Mouse (Mus musculus) megakaryocyte, embryonic 14.5 days (primary cell): ENCODE measurements around the gene Gm13305. TPM values are rescaled to one million over a fixed set of nuclear protein-coding genes. Genes with fewer than 3 reads are reported as not detected.
"Not testable (repeated sequence)": the region's sequence is repeated elsewhere in the genome, so short reads cannot be mapped to it uniquely, and the experiment has no call there.

Experiments
- H3K27me3 ChIP-seq: replicated peaks from 2 replicates; pipeline ENCODE3; 2012; ENCODE audit warnings: inconsistent platforms
- H3K36me3 ChIP-seq: replicated peaks from 2 replicates; pipeline ENCODE3; 2012; ENCODE audit warnings: low read length, inconsistent platforms, mixed read lengths
- H3K4me1 ChIP-seq: 2 replicates; pipeline ENCODE4 v1.6.1; 2012; ENCODE audit warnings: inconsistent platforms
- H3K4me3 ChIP-seq: replicated peaks from 2 replicates; pipeline ENCODE3; 2012; ENCODE audit warnings: moderate library complexity, mild to moderate bottlenecking, inconsistent platforms
- H3K9me3 ChIP-seq: 2 replicates; pipeline ENCODE4 v1.6.1; 2012; ENCODE audit warnings: inconsistent platforms
- polyA plus RNA-seq: library from polyadenylated mRNA; stranded (reverse); fragments of >175 nt; gene quantifications from 2 replicates; pipeline ENCODE4 v1.2.3, GENCODE M21; 2012; ENCODE audit warnings: low replicate concordance; ENCODE audit not compliant: insufficient read depth

Gene Gm13305
- polyA plus RNA-seq = 0.62 TPM in 1 of 2 replicates, not detected in the other

DNA sequence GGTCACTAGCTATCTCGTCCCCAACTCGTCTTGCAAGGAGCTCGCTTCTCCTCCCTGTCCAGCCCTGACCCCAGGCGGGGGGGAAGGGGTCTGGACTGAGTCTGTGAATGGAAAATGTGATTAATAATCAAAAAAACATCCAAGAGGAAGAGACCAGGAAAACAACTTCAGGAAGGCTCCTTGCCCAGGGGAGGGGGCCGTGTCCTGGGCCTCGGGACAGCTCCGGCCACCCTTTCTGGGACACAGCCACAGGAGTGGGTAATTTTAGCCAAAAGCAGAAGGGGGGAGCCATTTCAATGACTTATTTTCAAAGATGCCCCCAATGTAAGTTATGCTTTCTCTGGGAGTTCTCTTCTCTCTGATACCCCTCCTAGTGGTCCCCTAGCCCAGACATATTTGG is at the start of gene Gm13305:
Gm13305 (minus strand) TSS at position 101 of the 400 bp plus-strand sequence.
- H3K9me3 ChIP-seq, H3K4me1 ChIP-seq, H3K4me3 ChIP-seq, H3K27me3 ChIP-seq, H3K36me3 ChIP-seq: not testable (repeated sequence)

- not testable (repeated sequence) for H3K4me1 ChIP-seq, H3K4me3 ChIP-seq, H3K36me3 ChIP-seq, H3K27me3 ChIP-seq, H3K9me3 ChIP-seq
Measured at GRCm38 (mm10) chr4:42184980-42185372, 16.6 kb upstream of the Gm13305 start.

DNA sequence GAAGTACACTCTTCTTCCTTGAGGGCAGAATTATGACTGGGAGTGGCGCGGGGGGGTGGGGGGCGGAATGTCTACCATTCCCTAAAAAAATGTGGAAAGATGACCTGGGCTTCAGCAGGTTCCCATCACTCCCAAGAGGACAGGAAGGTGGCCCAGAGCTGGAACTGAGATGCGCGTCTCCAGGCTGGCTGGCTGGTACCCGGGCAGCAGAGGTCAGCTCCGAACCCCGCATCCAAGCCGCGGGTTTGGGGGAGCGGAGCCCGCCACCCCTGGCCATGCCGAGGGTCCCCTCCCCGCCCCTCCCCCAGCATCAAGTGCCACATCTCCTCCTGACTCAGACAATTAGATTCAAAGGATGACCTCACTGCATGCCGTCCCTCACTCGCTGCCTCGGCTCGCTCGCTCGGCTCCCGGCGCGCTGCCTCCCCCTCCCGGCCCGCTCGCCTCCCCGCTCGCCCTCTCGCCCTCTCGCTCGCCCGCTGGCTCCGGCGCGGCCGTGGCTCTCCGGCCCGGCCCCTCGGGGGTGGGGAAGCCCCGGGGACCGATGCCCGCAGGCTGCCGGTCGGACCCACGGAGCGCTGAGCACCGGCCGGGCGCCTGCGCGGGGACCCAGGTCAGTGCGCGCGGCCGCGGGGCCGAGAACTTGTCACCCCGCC is 16.0 kb upstream of the Gm13305 start:
- not testable (repeated sequence) for H3K4me1 ChIP-seq, H3K9me3 ChIP-seq, H3K27me3 ChIP-seq, H3K36me3 ChIP-seq, H3K4me3 ChIP-seq

DNA sequence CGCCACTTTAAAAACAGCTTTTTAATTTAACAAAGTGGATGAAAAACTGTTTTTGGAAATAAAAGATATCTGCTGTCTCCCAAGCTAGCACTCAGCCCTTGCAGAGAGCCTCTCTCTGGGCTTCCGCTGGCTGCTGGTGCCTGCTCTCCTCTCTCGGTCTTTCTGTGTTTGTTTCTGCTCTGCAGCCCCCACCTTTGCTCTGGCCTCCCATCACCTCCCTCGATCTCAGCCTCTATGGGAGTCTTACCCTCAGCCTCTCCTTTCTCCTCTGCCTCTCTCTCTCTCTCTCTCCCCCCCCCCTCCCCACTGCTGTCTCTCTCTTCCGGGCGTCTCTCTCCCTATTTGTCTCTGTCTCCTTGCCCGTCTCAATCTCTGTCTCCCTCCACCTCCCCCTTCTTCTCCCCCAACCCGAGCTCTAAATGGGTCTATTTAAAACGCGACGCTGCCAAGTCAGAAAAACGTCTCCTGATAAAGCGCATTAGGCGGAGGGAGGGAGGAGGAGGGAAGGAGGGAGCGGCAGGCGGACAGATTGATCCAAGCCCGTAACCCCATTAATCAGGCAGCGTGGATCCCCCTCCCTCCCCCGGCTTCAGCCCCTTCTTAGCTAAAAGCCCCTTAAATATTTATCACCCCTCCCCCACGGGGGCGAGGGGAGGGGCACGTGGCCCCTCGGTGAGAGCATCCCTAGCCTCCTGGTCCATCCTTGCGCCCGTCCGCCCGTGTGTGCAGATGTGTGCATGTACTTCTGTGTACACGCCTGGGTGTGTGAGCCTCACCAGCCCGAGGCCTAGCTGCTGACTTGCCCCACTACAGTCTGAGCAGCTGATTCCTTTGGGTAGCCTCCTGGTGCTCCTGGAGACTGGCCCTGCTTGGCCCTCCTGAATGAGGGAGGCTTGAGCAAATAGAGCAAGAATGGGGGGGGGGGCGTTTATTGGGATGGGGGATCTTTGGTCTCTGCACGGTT is 15.1 kb upstream of the Gm13305 start:
- H3K4me1 ChIP-seq, H3K9me3 ChIP-seq, H3K27me3 ChIP-seq, H3K36me3 ChIP-seq, H3K4me3 ChIP-seq: not testable (repeated sequence)

- H3K36me3 ChIP-seq, H3K9me3 ChIP-seq, H3K4me3 ChIP-seq, H3K4me1 ChIP-seq, H3K27me3 ChIP-seq: not testable (repeated sequence)
Measured at GRCm38 (mm10) chr4:42178243-42178642, 9.8 kb upstream of the Gm13305 start.

GRCm38 (mm10) chr4:42153136-42153535 is 15.3 kb downstream of the Gm13305 start, which contains the start of gene Gm13306:
TSS of gene Gm13306 (plus strand) at chr4:42153436.
- not testable (repeated sequence) for H3K4me3 ChIP-seq, H3K36me3 ChIP-seq, H3K4me1 ChIP-seq, H3K27me3 ChIP-seq, H3K9me3 ChIP-seq

- H3K36me3 ChIP-seq, H3K9me3 ChIP-seq, H3K4me3 ChIP-seq, H3K4me1 ChIP-seq, H3K27me3 ChIP-seq: not testable (repeated sequence)
Measured at GRCm38 (mm10) chr4:42114517-42114916, 53.9 kb downstream of the Gm13305 start, which contains the start of gene Gm13304. TSS of gene Gm13304 (plus strand) at chr4:42114817.

Other genes with a start within 250 kb of the Gm13305 start
- 7.4 TPM in 1 of 2 replicates, not detected in the other for gene Gm20878, start 227.0 kb downstream of the Gm13305 start, polyA plus RNA-seq
- gene Fam205a4, start 202.5 kb downstream of the Gm13305 start, polyA plus RNA-seq = not detected in 2 replicates
- gene Gm21093, start 133.9 kb downstream of the Gm13305 start, polyA plus RNA-seq = not detected in 2 replicates
- gene Gm3893, start 77.4 kb downstream of the Gm13305 start, polyA plus RNA-seq = not detected in 2 replicates
- not detected in 2 replicates for gene Gm13304, start 53.8 kb downstream of the Gm13305 start, polyA plus RNA-seq
- gene Gm13306, start 15.2 kb downstream of the Gm13305 start, polyA plus RNA-seq = not detected in 2 replicates
- not detected in 2 replicates for gene Gm10600, start 72.0 kb upstream of the Gm13305 start, polyA plus RNA-seq
- not detected in 2 replicates for gene Ccl21b, start 87.2 kb upstream of the Gm13305 start, polyA plus RNA-seq
- not detected in 2 replicates for gene Gm21953, start 125.7 kb upstream of the Gm13305 start, polyA plus RNA-seq
- not detected in 2 replicates for gene Fam205a3, start 149.7 kb upstream of the Gm13305 start, polyA plus RNA-seq